Mouse (Mus musculus): Measurements from ENCODE around the gene Ryr3. TPM values are rescaled to one million over a fixed set of nuclear protein-coding genes. Genes with fewer than 3 reads are reported as not detected.

Gene Ryr3
- total RNA-seq, 2 experiments from 2014 or later, result 55.8 to 68.2 TPM

Small RNA genes within 50 kb of the gene (microRNA-seq; reads per million reads assigned to microRNA genes)
- gene Gm44374, result 0 reads per million in 2 experiments

Other genes starting within 250 kb of the Ryr3 start
- not detected for gene Tmco5b, start 68.6 kb upstream of the Ryr3 start, total RNA-seq (2021)
- 10 to 100 TPM; 51.0 to 55.5 TPM for gene Fmn1, start 110.6 kb upstream of the Ryr3 start, total RNA-seq (2021)

Data from layer of hippocampus, adult 18-20 months (tissue).